Mouse (Mus musculus) forebrain, postnatal 0 days (tissue): ENCODE measurements around the gene Rassf3. TPM values are rescaled to one million over a fixed set of nuclear protein-coding genes. Genes with fewer than 3 reads are reported as not detected.

Source experiments
- ATAC-seq: fragments of 200-750 bp; cut with Nextera tagmentation; 2 replicates; pipeline ENCODE4 v1.8.0; 2017; ENCODE audit warnings: mild to moderate bottlenecking, moderate library complexity
- DNase-seq: peaks from one replicate; pipeline ENCODE4 v3.0.0-alpha.2; 2015
- H3K27ac ChIP-seq: fragments of 300-500 bp; sonication (generic); 2 replicates; pipeline ENCODE4 v1.5.1; 2014; ENCODE audit warnings: low read depth, mild to moderate bottlenecking, antibody characterized with exemption, low read length, moderate library complexity, mixed read lengths
- H3K27me3 ChIP-seq: fragments of 300-500 bp; sonication (generic); 2 replicates; pipeline ENCODE4 v1.6.1; 2014; ENCODE audit warnings: mild to moderate bottlenecking, low read length, mixed read lengths; ENCODE audit not compliant: insufficient read depth
- H3K36me3 ChIP-seq: fragments of 300-500 bp; sonication (generic); 2 replicates; pipeline ENCODE4 v1.6.1; 2014; ENCODE audit warnings: mild to moderate bottlenecking, moderate library complexity; ENCODE audit not compliant: insufficient read depth
- H3K4me1 ChIP-seq: fragments of 300-500 bp; sonication (generic); 2 replicates; pipeline ENCODE4 v1.6.1; 2014; ENCODE audit warnings: antibody characterized with exemption; ENCODE audit not compliant: insufficient read depth
- H3K4me2 ChIP-seq: fragments of 300-500 bp; sonication (generic); 2 replicates; pipeline ENCODE4 v1.6.1; 2014; ENCODE audit warnings: low read depth, mild to moderate bottlenecking, moderate library complexity
- H3K4me3 ChIP-seq: fragments of 300-500 bp; sonication (generic); 2 replicates; pipeline ENCODE4 v1.5.1; 2014; ENCODE audit warnings: low read depth, low read length, mixed read lengths
- H3K9ac ChIP-seq: fragments of 300-500 bp; sonication (generic); 2 replicates; pipeline ENCODE4 v1.6.1; 2014; ENCODE audit warnings: mild to moderate bottlenecking
- H3K9me3 ChIP-seq: fragments of 300-500 bp; sonication (generic); 2 replicates; pipeline ENCODE4 v1.6.1; 2016; ENCODE audit warnings: low read length
- CTCF ChIP-seq: sonication (generic); IDR thresholded peaks from 2 replicates; pipeline ENCODE4 v1.5.1; 2016; ENCODE audit warnings: antibody characterized with exemption, control low read depth, low read depth
- WGBS: fragments of 180-500 bp; shearing (Covaris S2); extraction: QIAGEN DNeasy Blood & Tissue Kit; methylation state at CpG from one replicate; pipeline ENCODE4 v1.1.7; 2014; 5-methylcytosine and 5-hydroxymethylcytosine counted together
- polyA plus RNA-seq: library from polyadenylated mRNA; unstranded; fragments of >200 nt; fragmentation: Nextera tagmentation; extraction: Ambion mirVana; gene quantifications from 2 replicates; pipeline ENCODE4 v1.2.1, GENCODE M21; 2015
- total RNA-seq: library from RNA; depleted of rRNA; stranded (reverse); fragments of >200 nt; gene quantifications from 2 replicates; pipeline ENCODE4 v1.2.3, GENCODE M21; 2014

The Rassf3 gene
- total and polyA plus RNA-seq, 2 experiments from 2014 or later: 3.2 to 5.0 TPM

DNA sequence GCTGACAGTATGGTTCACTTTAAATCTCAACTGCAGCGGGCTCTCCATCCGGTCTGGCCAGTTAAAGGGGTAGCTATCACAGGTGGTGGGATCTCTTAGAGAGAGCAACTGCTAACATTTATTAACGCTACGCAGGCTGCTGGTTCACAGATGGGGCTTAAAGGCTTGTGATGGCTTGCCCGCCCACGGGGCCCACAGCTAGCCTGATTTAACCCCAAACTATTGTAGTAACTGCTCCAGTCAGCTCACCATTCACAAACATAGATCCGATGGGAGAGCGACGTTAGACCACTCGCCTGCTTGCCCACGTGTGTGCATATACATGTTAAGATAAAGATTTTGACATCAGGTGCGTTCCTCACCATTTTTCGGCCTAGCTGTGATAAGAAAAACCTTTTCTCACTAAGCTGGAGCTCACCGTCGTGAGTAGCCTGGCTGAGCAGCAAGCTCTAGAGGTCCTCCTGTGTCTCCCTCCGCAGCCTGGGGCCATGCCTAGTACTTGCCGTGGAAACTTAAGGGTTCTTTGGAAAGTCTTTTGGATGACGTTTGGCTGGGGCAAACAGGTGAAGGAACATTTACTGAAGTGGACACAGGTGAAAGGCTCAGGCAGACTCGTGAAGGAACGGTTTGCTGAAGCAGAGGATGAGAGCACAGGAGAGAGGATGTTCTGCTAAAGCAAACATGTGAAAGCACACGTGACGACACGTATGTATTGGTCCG, 13.8 kb downstream of the Rassf3 start:
- DNase-seq (no peak), ATAC-seq (no peak)
- peak overlapping the region; percentile 9 for H3K4me2 ChIP-seq
- no peak overlapping the region for H3K4me3 ChIP-seq
- no peaks in the 10 kb centered on the region for H3K9me3 ChIP-seq
- H3K27ac ChIP-seq: no peak overlapping the region
- H3K4me1 ChIP-seq: peaks cover 9% of the 10 kb centered on the region
- 62% methylated on average over 24 of the region's 24 CpGs for WGBS
- no peaks in the 10 kb centered on the region for H3K27me3 ChIP-seq
- TF ChIP-seq CTCF: no peak
- no peak overlapping the region for H3K9ac ChIP-seq
- H3K36me3 ChIP-seq: no peaks in the 10 kb centered on the region

DNA sequence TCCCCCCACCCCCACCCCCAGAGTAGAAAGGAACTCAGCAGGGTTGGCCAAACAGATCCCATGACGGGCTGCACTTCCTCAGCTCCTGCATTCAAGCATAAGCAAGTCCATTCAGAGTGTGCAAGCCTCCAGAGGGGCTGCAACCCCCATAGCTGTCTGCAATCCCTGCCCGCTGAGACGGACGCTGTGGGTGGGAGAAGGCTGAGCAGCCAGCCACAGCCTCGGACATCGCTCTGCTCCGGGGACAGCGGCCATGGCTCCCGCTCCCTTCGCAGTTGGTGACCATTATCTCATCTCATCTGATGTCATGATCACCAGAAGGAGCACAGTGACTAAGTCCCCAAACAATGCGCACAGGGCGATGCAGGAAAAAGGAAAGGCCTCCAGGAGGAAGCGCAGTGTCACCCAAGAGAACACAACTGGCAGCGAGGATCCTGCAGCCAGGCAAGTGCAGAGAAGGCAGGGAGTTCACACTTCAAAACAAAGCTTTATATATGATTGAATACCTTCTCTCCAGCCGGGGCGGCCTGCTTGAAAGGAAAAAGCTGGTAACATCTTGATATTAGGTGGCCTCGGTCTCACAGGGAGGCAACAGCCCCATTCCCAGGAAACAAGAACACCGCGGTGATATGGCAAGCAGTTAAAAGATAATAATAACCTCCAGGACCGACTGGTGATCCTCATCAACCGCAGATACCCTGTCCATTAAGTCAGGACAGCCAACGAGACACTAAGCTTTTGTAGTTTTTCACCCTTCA, 14.6 kb downstream of the Rassf3 start:
- H3K9ac ChIP-seq: no peak overlapping the region
- no peaks in the 10 kb centered on the region for H3K9me3 ChIP-seq
- WGBS: 11% methylated on average over 22 of the region's 22 CpGs
- peaks cover 4% of the 10 kb centered on the region; the same call in 1 of the 2 replicates for H3K4me1 ChIP-seq
- H3K4me3 ChIP-seq: no peak overlapping the region
- H3K27me3 ChIP-seq: no peaks in the 10 kb centered on the region
- H3K36me3 ChIP-seq: no peaks in the 10 kb centered on the region
- H3K4me2 ChIP-seq: peak overlapping the region; percentile 9
- 0 out of 2 replicates have a peak overlapping the region, but pooled peaks have one; percentile 35 for H3K27ac ChIP-seq
- ATAC-seq (peak; percentile 65), DNase-seq (no peak)
- TF ChIP-seq CTCF: no peak

DNA sequence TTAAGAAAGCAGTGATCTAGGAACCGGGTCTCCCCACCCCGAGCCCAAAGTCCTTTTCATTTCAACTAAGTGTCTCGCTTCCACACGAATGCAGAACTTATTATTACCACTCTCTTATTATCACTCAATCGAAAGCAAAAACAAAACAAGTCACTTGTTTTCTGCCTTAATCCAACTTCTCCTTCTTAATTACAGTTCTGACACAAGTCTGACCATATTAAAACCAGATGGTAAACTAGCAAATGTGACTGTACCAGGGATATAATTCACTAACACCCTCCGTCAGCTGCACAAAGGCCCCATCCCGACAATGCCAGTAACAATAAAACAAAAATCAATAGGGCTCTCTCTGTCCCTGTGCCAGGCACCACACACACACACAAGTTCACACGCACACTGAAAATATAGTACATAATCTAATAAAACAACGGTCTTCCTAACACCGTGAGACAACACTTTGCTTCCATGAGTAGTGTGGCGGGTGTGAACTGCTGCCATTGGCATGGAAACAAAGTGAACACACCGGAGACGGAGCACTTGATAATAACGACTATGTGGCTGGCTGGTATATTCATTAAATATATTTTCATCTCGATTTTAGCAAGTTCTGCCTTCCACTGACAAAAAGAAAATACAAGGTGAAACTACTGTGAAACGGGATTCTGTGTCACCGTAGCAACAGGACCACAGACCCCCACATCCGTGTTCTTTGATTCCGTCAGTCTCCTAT, 16.9 kb downstream of the Rassf3 start:
- no peak for TF ChIP-seq CTCF
- Histone ChIP-seq H3K4me1 (peaks cover 4% of the 10 kb centered on the region; the same call in 1 of the 2 replicates), H3K36me3 (no peaks in the 10 kb centered on the region), H3K4me2 (no peak overlapping the region), H3K27ac (no peak overlapping the region), H3K27me3 (no peaks in the 10 kb centered on the region), H3K9me3 (no peaks in the 10 kb centered on the region), H3K9ac (no peak overlapping the region), H3K4me3 (no peak overlapping the region)
- WGBS: 23% methylated on average over 19 of the region's 19 CpGs
- no peak for DNase-seq
- peak; percentile 36; the same call in 1 of the 2 replicates for ATAC-seq

DNA sequence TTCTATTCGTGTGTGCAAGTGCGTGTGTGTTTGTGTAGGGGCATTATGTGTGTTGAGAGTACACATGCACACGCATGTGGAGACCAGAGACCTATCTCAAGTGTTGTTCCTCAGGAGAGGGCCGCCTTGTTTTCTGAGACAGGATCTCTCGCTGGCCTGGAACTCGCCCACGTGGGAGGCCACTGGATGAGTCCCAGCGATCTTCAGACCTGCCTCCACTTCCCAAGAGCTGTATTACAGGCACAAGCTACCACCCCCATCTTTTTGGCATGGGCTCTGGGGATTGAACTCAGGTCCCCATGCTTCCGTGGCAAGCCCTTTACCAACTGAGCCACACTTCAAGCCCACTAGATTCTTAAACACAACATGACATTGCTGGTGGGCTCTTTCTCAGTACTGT, 17.7 kb downstream of the Rassf3 start:
- WGBS: 90% methylated on average over 9 of the region's 9 CpGs
- H3K27ac ChIP-seq: no peak overlapping the region
- peaks cover 4% of the 10 kb centered on the region; the same call in 1 of the 2 replicates for H3K4me1 ChIP-seq
- H3K4me3 ChIP-seq: no peak overlapping the region
- no peaks in the 10 kb centered on the region for H3K36me3 ChIP-seq
- DNase-seq (no peak), ATAC-seq (no peak)
- H3K27me3 ChIP-seq: no peaks in the 10 kb centered on the region
- no peak overlapping the region for H3K9ac ChIP-seq
- no peak overlapping the region for H3K4me2 ChIP-seq
- H3K9me3 ChIP-seq: no peaks in the 10 kb centered on the region
- TF ChIP-seq CTCF: no peak

DNA sequence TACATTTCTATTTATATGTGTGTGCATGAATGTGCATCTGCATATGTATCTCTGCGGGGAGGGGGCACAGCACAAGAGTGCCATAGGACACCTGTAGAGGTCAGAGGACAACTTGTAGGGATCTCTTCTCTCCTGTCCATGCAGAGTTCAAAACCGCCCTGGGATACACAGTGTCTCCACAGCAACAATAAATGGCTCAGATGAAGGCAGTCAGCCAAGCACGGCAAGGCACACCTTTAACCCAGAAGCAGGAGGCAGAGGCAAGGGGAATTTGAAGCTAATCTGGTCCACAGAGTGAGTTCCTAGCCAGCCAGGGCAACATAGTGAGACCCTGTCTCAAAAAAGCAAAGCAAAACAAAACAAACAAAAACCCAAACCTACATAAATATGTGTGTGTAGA, 18.8 kb downstream of the Rassf3 start:
- Histone ChIP-seq H3K27ac (no peak overlapping the region), H3K9ac (no peak overlapping the region), H3K4me3 (no peak overlapping the region), H3K36me3 (no peaks in the 10 kb centered on the region), H3K4me1 (peaks cover 4% of the 10 kb centered on the region; the same call in 1 of the 2 replicates), H3K9me3 (no peaks in the 10 kb centered on the region), H3K27me3 (no peaks in the 10 kb centered on the region), H3K4me2 (no peak overlapping the region)
- no peak for TF ChIP-seq CTCF
- WGBS: 77% methylated on average over 3 of the region's 3 CpGs
- DNase-seq (no peak), ATAC-seq (no peak)

DNA sequence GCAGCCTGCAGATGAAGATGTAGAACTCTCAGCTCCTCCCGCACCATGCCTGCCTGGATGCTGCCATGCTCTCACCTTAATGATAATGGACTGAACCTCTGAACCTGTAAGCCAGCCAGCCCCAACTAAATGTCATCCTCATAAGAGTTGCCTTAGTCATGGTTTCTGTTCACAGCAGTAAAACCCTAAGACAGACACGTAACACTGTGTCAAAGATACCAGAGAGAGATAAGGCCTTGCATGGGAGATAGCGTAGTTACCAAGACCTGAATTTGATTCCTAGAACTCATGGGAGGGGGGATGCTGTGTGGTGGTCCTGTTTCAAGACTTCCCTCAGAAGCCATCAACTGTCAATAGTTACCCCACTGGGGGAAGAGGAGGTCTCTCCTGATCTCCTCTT, 20.6 kb downstream of the Rassf3 start:
- Histone ChIP-seq H3K27ac (no peak overlapping the region), H3K9ac (no peak overlapping the region), H3K4me3 (no peak overlapping the region), H3K27me3 (no peaks in the 10 kb centered on the region), H3K36me3 (no peaks in the 10 kb centered on the region), H3K9me3 (no peaks in the 10 kb centered on the region), H3K4me1 (no peaks in the 10 kb centered on the region), H3K4me2 (no peak overlapping the region)
- no peak for TF ChIP-seq CTCF
- DNase-seq: no peak
- no peak for ATAC-seq
- 96% methylated on average over 3 of the region's 3 CpGs for WGBS
